Mouse (Mus musculus): ENCODE measurements around the gene Pafah2. TPM values are rescaled to one million over a fixed set of nuclear protein-coding genes. Genes with fewer than 3 reads are reported as not detected.

Gene Pafah2
- polyA plus RNA-seq (2016; fragmentation: Nextera tagmentation; extraction: Ambion mirVana) = 11.2 and 11.7 TPM in 2 replicates

DNA sequence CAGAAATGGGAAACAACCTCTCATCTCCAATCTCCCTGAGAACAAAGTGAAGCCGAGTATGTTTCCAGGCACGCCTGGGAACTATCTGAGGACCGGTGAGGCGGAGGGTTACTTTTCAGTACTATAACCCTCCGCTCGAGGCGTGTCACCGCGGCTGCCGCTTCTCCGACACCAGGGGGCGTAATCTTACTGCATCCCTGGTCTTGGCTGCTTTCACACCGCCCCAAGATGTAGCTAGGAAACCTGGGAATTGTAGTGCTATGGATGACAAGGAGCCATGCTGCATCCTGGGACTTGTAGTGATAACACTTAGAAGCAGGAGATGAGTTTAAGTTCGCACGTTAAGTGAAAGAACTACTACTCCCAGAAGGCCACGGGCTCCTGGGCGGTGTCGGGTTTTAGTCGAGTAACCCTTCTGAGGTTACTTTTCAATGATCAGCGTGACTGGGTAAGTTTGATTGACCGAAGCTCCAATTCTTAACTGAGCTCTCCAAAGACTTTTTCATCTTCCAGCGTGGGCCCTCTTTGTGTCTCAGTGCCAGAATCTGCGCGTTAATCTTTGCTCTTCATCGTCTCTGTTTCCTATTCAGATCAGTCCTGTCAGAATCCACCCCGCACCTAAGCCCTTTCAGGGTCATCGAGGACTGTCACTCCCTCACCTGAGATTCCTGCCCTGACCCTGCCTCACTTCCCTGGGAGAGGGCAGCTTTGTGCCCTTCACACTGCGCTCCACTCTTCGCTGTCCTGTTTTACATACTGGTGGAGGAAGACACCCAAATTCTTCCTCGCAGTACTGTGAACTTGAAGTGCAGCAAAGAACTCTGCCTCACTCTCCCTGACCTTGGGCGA is at the start of gene Pafah2:
TSS of gene Pafah2 (plus strand) at position 344 of the 849 bp plus-strand sequence.
- Histone ChIP-seq H3K27me3 (no peaks in the 10 kb centered on the region), H3K36me3 (no peaks in the 10 kb centered on the region), H3K9me3 (no peaks in the 10 kb centered on the region), H3K4me2 (replicated peaks) (peak within 1 kb of the TSS; percentile 85), H3K27ac (peak within 1 kb of the TSS; percentile 72), H3K4me3 (peak within 1 kb of the TSS; percentile 56), H3K4me1 (peaks cover 29% of the 10 kb centered on the region), H3K9ac (peak within 1 kb of the TSS; percentile 62)
- ATAC-seq (ENCODE audit: insufficient number of reproducible peaks, insufficient read depth, low FRiP score, low TSS enrichment) = peak; percentile 98
- WGBS = under 1% methylated on average over 31 of the region's 31 CpGs

- H3K27ac ChIP-seq = no peak overlapping the region
- no peak overlapping the region for H3K9ac ChIP-seq
- no peaks in the 10 kb centered on the region for H3K9me3 ChIP-seq
- no peak overlapping the region for H3K4me2 ChIP-seq (replicated peaks)
- ATAC-seq (ENCODE audit: insufficient number of reproducible peaks, insufficient read depth, low FRiP score, low TSS enrichment) = no peak
- H3K4me3 ChIP-seq = no peak overlapping the region
- WGBS = 77% methylated on average over 11 of the region's 11 CpGs
- no peaks in the 10 kb centered on the region for H3K36me3 ChIP-seq
- peaks cover 19% of the 10 kb centered on the region for H3K4me1 ChIP-seq
- H3K27me3 ChIP-seq = peaks cover 25% of the 10 kb centered on the region
These were observed 48.0 kb upstream of the Pafah2 start for GRCm38 (mm10) chr4:134348078-134348477.

GRCm38 (mm10) chr4:134348545-134348944 is 47.6 kb upstream of the Pafah2 start:
- no peak overlapping the region for H3K4me2 ChIP-seq (replicated peaks)
- peaks cover 20% of the 10 kb centered on the region for H3K27me3 ChIP-seq
- no peak overlapping the region for H3K27ac ChIP-seq
- H3K9ac ChIP-seq = no peak overlapping the region
- peaks cover 14% of the 10 kb centered on the region for H3K4me1 ChIP-seq
- no peak overlapping the region for H3K4me3 ChIP-seq
- H3K9me3 ChIP-seq = no peaks in the 10 kb centered on the region
- no peak for ATAC-seq (ENCODE audit: insufficient number of reproducible peaks, insufficient read depth, low FRiP score, low TSS enrichment)
- WGBS = 80% methylated on average over 5 of the region's 5 CpGs
- H3K36me3 ChIP-seq = no peaks in the 10 kb centered on the region

DNA sequence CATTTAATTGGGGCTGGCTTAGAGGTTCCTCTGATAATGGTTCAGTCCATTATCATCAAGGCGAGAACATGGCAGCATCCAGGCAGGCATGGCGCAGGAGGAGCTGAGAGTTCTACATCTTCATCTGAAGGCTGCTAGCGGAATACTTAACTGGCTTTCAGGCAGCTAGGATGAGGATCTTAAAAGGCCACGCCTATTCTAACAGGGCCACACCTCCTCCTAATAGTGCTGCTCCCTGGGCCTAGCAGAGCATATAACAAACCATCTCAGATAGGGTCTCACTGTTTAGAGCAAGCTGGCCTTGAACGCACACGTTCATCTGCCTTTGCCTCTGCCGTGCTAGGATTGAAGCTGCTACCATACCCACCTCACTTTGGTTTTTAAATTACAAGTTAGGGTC is 46.3 kb upstream of the Pafah2 start:
- H3K9ac ChIP-seq = no peak overlapping the region
- H3K4me1 ChIP-seq = peaks cover 9% of the 10 kb centered on the region; the same call in 1 of the 2 replicates
- peaks cover 9% of the 10 kb centered on the region for H3K27me3 ChIP-seq
- H3K36me3 ChIP-seq = no peaks in the 10 kb centered on the region
- H3K27ac ChIP-seq = no peak overlapping the region
- no peaks in the 10 kb centered on the region for H3K9me3 ChIP-seq
- H3K4me3 ChIP-seq = no peak overlapping the region
- H3K4me2 ChIP-seq (replicated peaks) = no peak overlapping the region
- 88% methylated on average over 7 of the region's 7 CpGs for WGBS
- no peak for ATAC-seq (ENCODE audit: insufficient number of reproducible peaks, insufficient read depth, low FRiP score, low TSS enrichment)

DNA sequence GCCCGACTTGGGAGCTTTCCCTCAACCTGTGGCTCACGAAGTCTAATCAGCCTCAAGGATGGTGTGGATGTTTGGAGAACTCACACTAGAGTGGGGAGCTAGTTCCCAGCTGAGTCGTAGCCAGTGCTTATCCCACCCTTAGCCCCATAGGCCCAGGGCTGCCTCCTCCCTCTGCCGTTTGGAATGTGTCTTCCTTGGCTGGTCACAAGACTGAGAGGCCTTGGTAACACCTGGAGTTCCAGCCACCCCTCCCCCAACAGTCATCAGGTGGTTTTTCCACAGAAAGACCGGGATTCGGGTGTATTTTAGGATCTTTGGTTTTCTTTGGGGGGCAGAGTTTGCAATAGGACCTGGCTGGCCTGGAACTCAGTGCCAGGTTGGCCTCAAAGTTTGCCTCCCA is 45.5 kb upstream of the Pafah2 start:
- ATAC-seq (ENCODE audit: insufficient number of reproducible peaks, insufficient read depth, low FRiP score, low TSS enrichment) = no peak
- Histone ChIP-seq H3K27ac (no peak overlapping the region), H3K4me1 (peaks cover 10% of the 10 kb centered on the region; the same call in 1 of the 2 replicates), H3K9me3 (no peaks in the 10 kb centered on the region), H3K27me3 (peaks cover 2% of the 10 kb centered on the region; the same call in 1 of the 2 replicates), H3K4me3 (no peak overlapping the region), H3K36me3 (no peaks in the 10 kb centered on the region), H3K9ac (no peak overlapping the region), H3K4me2 (replicated peaks) (no peak overlapping the region)
- 86% methylated on average over 6 of the region's 6 CpGs for WGBS

GRCm38 (mm10) chr4:134351329-134352260 is 44.5 kb upstream of the Pafah2 start:
- no peak overlapping the region for H3K9ac ChIP-seq
- H3K4me1 ChIP-seq = peaks cover 17% of the 10 kb centered on the region; the same call in 1 of the 2 replicates
- H3K27me3 ChIP-seq = no peaks in the 10 kb centered on the region
- WGBS = 37% methylated on average over 18 of the region's 18 CpGs
- no peaks in the 10 kb centered on the region for H3K36me3 ChIP-seq
- ATAC-seq (ENCODE audit: insufficient number of reproducible peaks, insufficient read depth, low FRiP score, low TSS enrichment) = no peak
- H3K27ac ChIP-seq = no peak overlapping the region
- H3K9me3 ChIP-seq = no peaks in the 10 kb centered on the region
- H3K4me3 ChIP-seq = no peak overlapping the region
- no peak overlapping the region for H3K4me2 ChIP-seq (replicated peaks)

DNA sequence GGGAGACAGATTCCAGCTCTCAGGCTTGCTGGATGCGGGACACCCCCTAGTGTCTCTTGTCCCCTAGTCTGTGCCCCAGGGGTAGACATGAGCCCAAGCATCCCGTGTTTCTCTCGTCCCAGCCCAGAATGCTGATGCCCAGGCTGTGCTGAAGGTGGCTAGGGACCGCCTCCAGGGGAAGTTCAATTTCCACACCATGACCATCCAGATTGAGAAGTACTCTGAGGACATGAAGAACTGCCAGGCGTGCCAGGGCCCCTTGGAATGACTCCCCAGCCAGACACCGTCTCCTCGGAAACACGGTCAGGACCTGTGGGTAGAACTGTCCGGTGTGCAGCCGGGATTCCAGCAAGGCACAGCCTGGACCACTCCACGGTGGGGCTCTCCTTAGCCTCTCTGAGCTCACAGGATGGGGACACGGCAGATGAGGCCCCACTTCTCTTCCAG is 43.8 kb upstream of the Pafah2 start:
- no peak for ATAC-seq (ENCODE audit: insufficient number of reproducible peaks, insufficient read depth, low FRiP score, low TSS enrichment)
- no peaks in the 10 kb centered on the region for H3K9me3 ChIP-seq

DNA sequence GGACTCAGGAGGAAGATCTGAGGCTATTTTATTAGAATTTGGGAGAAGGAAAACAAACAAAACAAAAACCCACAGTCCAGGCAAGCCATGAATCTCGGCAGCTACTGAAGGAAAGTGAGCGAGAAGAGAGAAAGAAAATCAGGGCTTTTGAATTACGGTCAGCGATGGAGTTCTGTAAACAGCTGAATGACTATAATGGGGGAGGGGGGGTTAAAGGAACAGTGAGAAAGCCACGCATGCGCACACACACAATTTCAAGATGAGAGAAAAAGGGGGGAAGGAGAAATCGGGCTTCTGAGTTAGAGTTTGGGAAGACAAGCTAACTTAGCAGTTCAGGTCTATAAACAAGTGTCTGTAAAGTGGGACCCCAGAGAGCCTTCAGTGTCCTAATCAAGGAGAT is 43.2 kb upstream of the Pafah2 start:
- H3K36me3 ChIP-seq = no peaks in the 10 kb centered on the region
- ATAC-seq (ENCODE audit: insufficient number of reproducible peaks, insufficient read depth, low FRiP score, low TSS enrichment) = no peak
- peaks cover 24% of the 10 kb centered on the region; the same call in 1 of the 2 replicates for H3K4me1 ChIP-seq
- WGBS = 73% methylated on average over 7 of the region's 7 CpGs
- H3K27me3 ChIP-seq = peaks cover 9% of the 10 kb centered on the region
- no peak overlapping the region for H3K4me3 ChIP-seq
- H3K9me3 ChIP-seq = no peaks in the 10 kb centered on the region
- H3K4me2 ChIP-seq (replicated peaks) = no peak overlapping the region
- no peak overlapping the region for H3K27ac ChIP-seq
- no peak overlapping the region for H3K9ac ChIP-seq

More for the DNA sequence above, 43.8 kb upstream of the Pafah2 start:
- peaks cover 2% of the 10 kb centered on the region for H3K27me3 ChIP-seq
- no peak overlapping the region for H3K4me3 ChIP-seq
- no peak overlapping the region for H3K27ac ChIP-seq
- no peaks in the 10 kb centered on the region for H3K36me3 ChIP-seq
- 63% methylated on average over 12 of the region's 12 CpGs for WGBS
- H3K4me2 ChIP-seq (replicated peaks) = no peak overlapping the region
- peaks cover 21% of the 10 kb centered on the region; the same call in 1 of the 2 replicates for H3K4me1 ChIP-seq
- no peak overlapping the region for H3K9ac ChIP-seq

GRCm38 (mm10) chr4:134353527-134354409 is 42.4 kb upstream of the Pafah2 start:
- Histone ChIP-seq H3K27ac (no peak overlapping the region), H3K4me3 (no peak overlapping the region), H3K36me3 (no peaks in the 10 kb centered on the region), H3K9me3 (no peaks in the 10 kb centered on the region), H3K27me3 (peaks cover 13% of the 10 kb centered on the region), H3K4me2 (replicated peaks) (no peak overlapping the region), H3K4me1 (peaks cover 24% of the 10 kb centered on the region; the same call in 1 of the 2 replicates), H3K9ac (no peak overlapping the region)
- no peak for ATAC-seq (ENCODE audit: insufficient number of reproducible peaks, insufficient read depth, low FRiP score, low TSS enrichment)
- 53% methylated on average over 5 of the region's 5 CpGs for WGBS

DNA sequence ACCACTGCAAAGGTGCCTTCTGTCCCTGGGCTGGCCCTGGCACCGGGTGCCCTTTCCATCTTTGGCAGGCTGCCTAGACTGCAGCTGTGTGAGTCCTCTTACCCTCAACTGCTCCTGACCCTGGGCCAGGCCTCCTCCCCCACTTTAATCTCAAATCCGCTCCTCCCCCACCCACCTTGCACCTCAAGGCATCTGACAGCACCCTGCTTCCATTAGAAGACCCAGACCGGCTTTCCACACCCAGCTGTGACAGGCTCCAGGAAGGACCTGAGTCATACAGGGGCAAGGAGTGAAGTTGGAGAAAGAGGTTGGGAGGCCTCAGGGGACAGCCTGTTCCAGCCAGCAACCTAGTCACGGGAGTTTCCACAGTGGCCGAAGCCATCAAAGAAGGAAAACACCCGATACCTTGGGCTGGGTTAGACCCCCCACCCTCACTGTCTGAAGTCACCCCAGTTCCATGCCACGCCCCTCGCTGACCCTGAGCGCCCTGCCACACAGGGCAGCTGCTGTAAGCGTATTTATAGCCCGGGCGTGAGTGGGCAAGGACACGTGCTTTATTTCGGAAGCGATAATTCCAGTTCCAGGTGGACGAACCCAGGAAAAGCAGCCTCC is 40.2 kb upstream of the Pafah2 start:
- no peak overlapping the region for H3K4me3 ChIP-seq
- H3K9ac ChIP-seq = no peak overlapping the region
- peaks cover 24% of the 10 kb centered on the region; the same call in 1 of the 2 replicates for H3K4me1 ChIP-seq
- no peak for ATAC-seq (ENCODE audit: insufficient number of reproducible peaks, insufficient read depth, low FRiP score, low TSS enrichment)
- WGBS = 47% methylated on average over 16 of the region's 16 CpGs
- H3K27ac ChIP-seq = no peak overlapping the region
- no peaks in the 10 kb centered on the region for H3K9me3 ChIP-seq
- H3K27me3 ChIP-seq = peaks cover 13% of the 10 kb centered on the region
- H3K36me3 ChIP-seq = no peaks in the 10 kb centered on the region
- no peak overlapping the region for H3K4me2 ChIP-seq (replicated peaks)
